Comparison of ENCODE assay signal across 8 mouse cellular contexts in the genomic region with DNA sequence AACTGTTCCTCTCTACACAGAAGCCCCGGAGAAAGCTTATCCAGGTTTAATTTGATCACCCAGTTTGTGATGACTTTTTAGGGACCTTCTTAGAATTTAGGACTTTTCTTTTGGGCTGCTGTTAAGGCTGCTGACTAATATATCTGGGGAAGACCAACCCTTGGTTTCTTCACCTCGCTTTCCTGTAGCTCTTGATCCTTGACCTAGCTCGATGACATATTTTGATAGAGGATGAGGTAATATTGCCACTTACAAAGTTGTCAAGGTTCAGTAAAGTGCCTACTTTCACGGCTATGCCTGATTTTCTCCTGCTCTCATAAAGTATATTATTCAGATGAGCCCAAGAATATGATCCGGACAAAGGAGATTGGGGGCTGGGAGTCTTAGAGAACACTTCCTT. TPM values are rescaled to one million over a fixed set of nuclear protein-coding genes. Genes with fewer than 3 reads are reported as not detected.
DNase-seq lines count a peak whose midpoint lies in the region; ATAC-seq and TF ChIP-seq lines count a peak whose summit lies in the region.

No protein-coding gene starts in this region.

- H3K4me2 ChIP-seq in kidney, embryonic 14.5 days (replicated peaks; ENCODE audit: low read depth, low read length), result peak overlapping the region; percentile 88
- H3K4me2 ChIP-seq in hindbrain, postnatal 0 days (ENCODE audit: low read depth, low read length), result peak overlapping the region; percentile 91
- peak overlapping the region; percentile 81 for H3K4me2 ChIP-seq in midbrain, postnatal 0 days (ENCODE audit: low read depth, low read length, poor library complexity, severe bottlenecking)

- H3K27me3 ChIP-seq in kidney, embryonic 14.5 days (ENCODE audit: control insufficient read depth, insufficient read depth, low read length), result no peaks in the 10 kb centered on the region
- H3K27me3 ChIP-seq in hindbrain, postnatal 0 days (ENCODE audit: insufficient read depth, low read length), result no peaks in the 10 kb centered on the region
- H3K27me3 ChIP-seq in midbrain, postnatal 0 days (ENCODE audit: insufficient read depth, low read length), result no peaks in the 10 kb centered on the region

- H3K36me3 ChIP-seq in kidney, embryonic 14.5 days (ENCODE audit: control insufficient read depth, insufficient read depth, low read length), result no peaks in the 10 kb centered on the region
- H3K36me3 ChIP-seq in hindbrain, postnatal 0 days (ENCODE audit: insufficient read depth, low read length), result no peaks in the 10 kb centered on the region
- H3K36me3 ChIP-seq in midbrain, postnatal 0 days (ENCODE audit: insufficient read depth, low read length), result no peaks in the 10 kb centered on the region

- peak overlapping the region; percentile 44; the same call in 1 of the 2 replicates for H3K27ac ChIP-seq in kidney, embryonic 14.5 days (ENCODE audit: low read depth, low read length)
- 0 out of 2 replicates have a peak overlapping the region, but pooled peaks have one; percentile 70 for H3K27ac ChIP-seq in hindbrain, postnatal 0 days
- H3K27ac ChIP-seq in midbrain, postnatal 0 days (ENCODE audit: low read depth, low read length), result no peak overlapping the region

- H3K9ac ChIP-seq in kidney, embryonic 14.5 days (ENCODE audit: low read depth, low read length), result peak overlapping the region; percentile 91
- H3K9ac ChIP-seq in hindbrain, postnatal 0 days (replicated peaks; ENCODE audit: low read length), result peak overlapping the region; percentile 94
- peak overlapping the region; percentile 87 for H3K9ac ChIP-seq in midbrain, postnatal 0 days (replicated peaks; ENCODE audit: low read length, poor library complexity, severe bottlenecking)

- H3K4me1 ChIP-seq in kidney, embryonic 14.5 days (ENCODE audit: control insufficient read depth, insufficient read depth, low read length), result peaks cover 12% of the 10 kb centered on the region
- H3K4me1 ChIP-seq in hindbrain, postnatal 0 days (ENCODE audit: insufficient read depth, low read length), result peaks cover 10% of the 10 kb centered on the region; the same call in 1 of the 2 replicates
- peaks cover 3% of the 10 kb centered on the region; the same call in 1 of the 2 replicates for H3K4me1 ChIP-seq in midbrain, postnatal 0 days (ENCODE audit: insufficient read depth, low read length)

- DNase-seq in kidney, postnatal 36 days, result no peak
- DNase-seq in c-Kit-negative CD71-positive TER-119-positive erythroid progenitor cells, embryonic 14.5 days (ENCODE audit: low read depth, low spot score), result peak; percentile 11
- no peak for DNase-seq in hindbrain, postnatal 0 days (ENCODE audit: low spot score)
- no peak for DNase-seq in midbrain, postnatal 0 days (ENCODE audit: low spot score)
- DNase-seq in layer of hippocampus, adult 9-11 months, result no peak
- DNase-seq in spleen, postnatal 4 days (ENCODE audit: low spot score in 2 of 2), result no peak
- no peak for DNase-seq in cerebellum, postnatal 14 days

- no peak for ATAC-seq in kidney, embryonic 14.5 days (ENCODE audit: low FRiP score, low TSS enrichment)
- ATAC-seq in hindbrain, postnatal 0 days, result no peak
- peak; percentile 17; the same call in 1 of the 2 replicates for ATAC-seq in midbrain, postnatal 0 days (ENCODE audit: low FRiP score)

- peak overlapping the region; percentile 88 for H3K4me3 ChIP-seq in kidney, embryonic 14.5 days (ENCODE audit: low read length)
- H3K4me3 ChIP-seq in hindbrain, postnatal 0 days (ENCODE audit: low read length), result peak overlapping the region; percentile 96
- H3K4me3 ChIP-seq in midbrain, postnatal 0 days (ENCODE audit: low read depth, low read length), result peak overlapping the region; percentile 96

- 18% methylated on average over 5 of the region's 5 CpGs for WGBS in kidney, embryonic 14.5 days
- 26% methylated on average over 5 of the region's 5 CpGs for WGBS in hindbrain, postnatal 0 days
- WGBS in midbrain, postnatal 0 days, result 23% methylated on average over 5 of the region's 5 CpGs

- no peak for TF ChIP-seq CTCF in hindbrain, postnatal 0 days (IDR thresholded peaks at IDR 0.05; ENCODE audit: low read depth)
- TF ChIP-seq CTCF in midbrain, postnatal 0 days (IDR thresholded peaks at IDR 0.05), result no peak

- H3K9me3 ChIP-seq in kidney, embryonic 14.5 days (ENCODE audit: control insufficient read depth, low read length), result no peaks in the 10 kb centered on the region
- H3K9me3 ChIP-seq in hindbrain, postnatal 0 days (ENCODE audit: low read length), result no peaks in the 10 kb centered on the region
- no peaks in the 10 kb centered on the region for H3K9me3 ChIP-seq in midbrain, postnatal 0 days (ENCODE audit: low read length)

RNA-seq across cellular contexts. Expression of a gene that starts 0.6 kb away (rescaled TPM):
- polyA plus RNA-seq in kidney, embryonic 14.5 days (2014; fragmentation: Nextera tagmentation; extraction: Ambion mirVana), result 120 and 136 TPM in 2 replicates
- total RNA-seq in hindbrain, postnatal 0 days (2014; rRNA removed), result 50.9 and 54.6 TPM in 2 replicates
- polyA plus RNA-seq in hindbrain, postnatal 0 days (2015; fragmentation: Nextera tagmentation; extraction: Ambion mirVana), result 94.7 and 95.1 TPM in 2 replicates
- 62.8 and 69.3 TPM in 2 replicates for total RNA-seq in midbrain, postnatal 0 days (2014; rRNA removed)
- polyA plus RNA-seq in midbrain, postnatal 0 days (2015; fragmentation: Nextera tagmentation; extraction: Ambion mirVana), result 81.4 and 89.1 TPM in 2 replicates

RNA-seq across cellular contexts. Expression of a gene that starts 13.1 kb away (rescaled TPM):
- 10.7 and 22.1 TPM in 2 replicates for polyA plus RNA-seq in kidney, embryonic 14.5 days (2014; fragmentation: Nextera tagmentation; extraction: Ambion mirVana)
- 79.6 TPM in 2 replicates for total RNA-seq in hindbrain, postnatal 0 days (2014; rRNA removed)
- polyA plus RNA-seq in hindbrain, postnatal 0 days (2015; fragmentation: Nextera tagmentation; extraction: Ambion mirVana), result 44.4 and 48.1 TPM in 2 replicates
- total RNA-seq in midbrain, postnatal 0 days (2014; rRNA removed), result 93.6 and 100 TPM in 2 replicates
- polyA plus RNA-seq in midbrain, postnatal 0 days (2015; fragmentation: Nextera tagmentation; extraction: Ambion mirVana), result 46.4 and 47.6 TPM in 2 replicates
